Mouse (Mus musculus) megakaryocyte, adult 5-6 weeks (primary cell): ENCODE data around the gene Mbnl2. TPM values are rescaled to one million over a fixed set of nuclear protein-coding genes. Genes with fewer than 3 reads are reported as not detected.

Experiments
- ATAC-seq: 2 replicates; pipeline ENCODE4 v1.8.0; 2016; ENCODE audit warnings: mild to moderate bottlenecking, inconsistent platforms; ENCODE audit not compliant: poor library complexity, severe bottlenecking
- total RNA-seq, 2 experiments: library from RNA; stranded (forward) in 1 of 2; stranded (reverse) in 1 of 2; fragments of 153-499, 151-499 nt in 1 of 2; fragments of 221-1000, 200-1000 nt in 1 of 2; gene quantifications; 2 replicates each; pipeline versions ENCODE4 v1.2.3 to v1.2.4; 2015 to 2017

Mbnl2 gene
- total RNA-seq, 2 experiments from 2014 or later: 94.7 to 132 TPM

GRCm38 (mm10) chr14:120324061-120324791 is 48.8 kb downstream of the Mbnl2 start:
- ATAC-seq: peak; percentile 17

DNA sequence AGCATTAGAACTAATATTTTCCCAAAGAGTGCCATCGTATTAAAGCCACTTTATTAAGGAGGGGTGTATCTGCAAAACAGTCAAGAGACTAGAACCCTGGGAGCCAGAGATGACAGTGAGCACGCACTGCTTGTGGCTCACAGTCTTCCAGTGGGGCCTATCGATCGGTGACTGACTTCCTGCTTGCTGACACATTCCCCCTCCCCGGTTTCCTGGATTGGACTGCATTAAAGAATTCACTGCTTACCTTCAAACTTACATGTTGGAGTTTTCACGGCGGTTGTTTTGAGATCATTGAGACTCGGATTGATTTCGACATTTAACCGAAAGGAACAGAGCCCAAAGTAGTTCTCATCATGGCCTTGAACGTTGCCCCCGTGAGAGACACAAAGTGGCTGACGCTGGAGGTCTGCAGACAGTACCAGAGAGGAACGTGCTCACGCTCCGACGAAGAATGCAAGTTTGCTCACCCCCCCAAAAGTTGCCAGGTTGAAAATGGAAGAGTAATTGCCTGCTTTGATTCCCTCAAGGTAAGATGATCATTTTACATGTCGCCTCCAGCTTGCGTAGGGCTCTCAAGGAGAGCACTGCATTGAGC is 49.5 kb downstream of the Mbnl2 start:
- ATAC-seq: no peak

GRCm38 (mm10) chr14:120325673-120326072 is 50.2 kb downstream of the Mbnl2 start:
- peak; percentile 84 for ATAC-seq

DNA sequence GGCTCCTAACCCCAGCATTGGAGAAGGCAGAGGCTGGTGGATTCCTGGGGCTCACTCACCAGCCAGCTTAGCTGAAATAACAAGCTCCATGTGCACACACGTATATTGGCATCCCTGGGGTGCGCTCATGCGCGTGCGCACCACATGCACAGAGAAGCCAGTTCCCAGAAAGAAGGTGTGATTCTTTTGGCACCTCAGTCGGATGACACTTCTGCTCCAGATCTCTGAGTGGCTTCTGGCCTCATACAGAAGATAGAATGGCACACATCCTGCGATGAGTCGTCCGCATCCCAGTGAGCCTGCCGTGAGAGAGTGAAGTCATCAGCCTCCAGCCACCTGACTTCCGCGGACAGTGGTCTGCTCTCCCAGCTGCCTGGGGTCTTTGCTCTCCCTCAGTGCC is 55.0 kb downstream of the Mbnl2 start:
- ATAC-seq: no peak

DNA sequence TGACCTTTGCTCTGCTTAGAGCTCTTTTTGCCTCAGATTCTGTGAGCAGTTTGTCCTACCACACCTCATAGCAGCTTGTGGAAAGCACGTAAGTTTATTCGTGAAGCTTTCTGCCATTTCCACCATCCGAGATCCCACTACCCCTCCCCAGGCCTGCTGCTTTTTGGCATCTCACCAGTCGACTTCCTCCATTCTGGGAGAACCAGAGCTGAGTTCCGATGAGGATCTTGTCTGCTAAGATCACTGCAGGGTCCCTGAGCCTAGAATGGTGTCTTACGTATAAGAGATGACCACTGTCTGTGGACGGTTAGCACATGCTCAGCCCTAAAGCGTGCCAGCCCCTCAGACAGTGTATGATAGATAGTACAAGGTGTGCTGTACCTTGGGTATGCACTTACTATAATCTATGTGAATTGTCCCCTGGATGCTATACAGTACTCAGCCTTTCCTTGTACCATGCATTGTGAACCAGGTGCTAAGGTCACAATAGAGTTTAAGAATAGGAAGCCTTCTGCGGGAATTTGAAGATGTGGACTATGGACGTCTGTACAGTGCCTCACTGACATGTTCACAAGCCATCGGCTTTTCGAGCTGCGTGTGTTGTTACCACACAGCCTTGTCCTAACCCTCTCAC is 55.5 kb downstream of the Mbnl2 start:
- ATAC-seq: no peak

DNA sequence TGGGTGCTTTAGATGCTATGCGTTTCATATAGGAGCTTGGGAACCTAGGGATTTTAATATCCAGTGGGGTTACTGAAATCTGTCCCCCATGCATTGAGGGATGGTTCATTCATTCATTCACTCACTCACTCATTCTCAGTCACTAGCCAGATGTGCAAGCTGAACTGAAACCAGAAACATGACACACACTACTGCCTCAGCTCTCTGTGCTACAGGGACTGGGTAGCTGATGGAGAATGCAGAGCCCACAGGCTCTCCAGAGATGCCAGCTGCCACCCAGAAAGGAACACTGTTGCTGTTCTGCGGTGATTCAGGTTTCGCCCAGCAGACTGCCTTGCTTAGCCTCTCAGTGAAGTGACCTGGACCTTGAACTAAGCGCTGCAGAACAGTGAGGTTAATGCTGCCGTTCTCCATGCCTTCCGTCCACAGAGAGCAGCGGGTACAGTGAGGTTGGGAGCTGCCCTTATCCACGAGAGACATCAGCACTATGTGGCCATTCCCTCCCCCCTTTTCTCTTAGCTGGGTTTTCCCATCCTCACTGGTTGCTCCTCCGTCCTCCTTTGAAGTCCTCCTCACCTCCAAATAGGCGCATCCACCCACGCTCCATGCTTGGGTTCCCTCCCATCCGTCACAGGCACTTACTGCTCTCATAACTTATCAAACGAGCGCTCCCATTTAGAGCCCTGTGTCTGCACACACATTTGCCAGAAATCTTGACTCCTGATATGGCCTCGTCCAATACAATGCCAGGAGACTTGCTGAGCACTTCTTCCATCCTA is 58.2 kb downstream of the Mbnl2 start:
- no peak for ATAC-seq

DNA sequence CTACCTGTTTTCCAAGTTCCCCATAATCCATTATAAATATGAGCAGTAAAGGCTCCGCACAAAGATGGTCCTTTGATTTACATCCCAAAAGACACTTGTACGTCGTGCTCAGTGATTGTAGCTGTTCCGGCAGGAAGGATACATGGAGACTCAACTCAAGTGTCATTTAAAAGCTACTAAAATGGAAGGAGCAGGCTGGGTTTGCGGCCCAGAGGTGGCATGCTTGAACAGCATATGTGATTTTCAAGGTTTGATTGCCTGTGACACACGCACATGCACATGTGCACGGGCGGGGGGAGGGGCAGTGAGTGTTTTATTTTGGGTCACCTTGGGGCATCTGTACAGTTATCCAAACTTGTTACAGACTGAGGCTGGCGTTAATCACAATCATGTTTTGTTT is 59.9 kb downstream of the Mbnl2 start:
- ATAC-seq: no peak

DNA sequence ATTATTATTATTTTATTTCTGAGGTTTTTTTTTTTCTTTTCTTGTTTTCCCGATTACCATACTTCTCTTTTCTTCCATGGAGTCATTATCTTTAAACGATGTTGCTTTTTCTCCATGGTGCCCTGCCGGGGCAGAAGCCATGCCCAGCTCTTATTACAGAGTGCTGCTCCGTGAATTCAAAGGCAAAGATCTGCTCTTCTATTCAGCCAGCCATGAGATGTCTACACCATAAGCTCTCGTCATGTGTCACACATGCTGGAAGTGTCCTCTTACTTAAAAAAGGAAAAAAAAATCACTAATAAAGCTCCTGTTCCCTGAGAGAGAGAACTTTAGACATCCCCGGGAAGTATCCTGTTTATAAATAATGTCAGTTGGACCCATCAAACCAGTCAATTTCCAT is 60.4 kb downstream of the Mbnl2 start:
- ATAC-seq: no peak

DNA sequence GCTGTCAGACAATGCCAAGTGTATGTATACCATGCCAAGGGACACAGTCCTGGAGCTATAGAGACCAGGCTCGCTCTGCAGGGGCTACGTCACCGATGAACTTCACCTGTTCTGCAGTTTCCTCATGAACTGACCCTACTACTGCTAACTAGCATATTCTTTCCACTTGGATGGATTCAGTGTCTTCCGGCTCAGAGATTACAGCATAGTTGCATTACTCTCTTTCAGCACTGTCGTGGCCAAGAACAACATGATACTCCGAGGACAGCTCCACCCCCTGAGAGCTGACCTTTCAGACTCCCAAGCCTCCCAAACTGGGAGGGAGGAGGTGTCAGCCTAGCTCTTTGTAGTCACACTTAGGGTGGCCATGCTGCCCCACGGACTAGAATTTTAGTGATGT is 60.9 kb downstream of the Mbnl2 start:
- no peak for ATAC-seq

- ATAC-seq: no peak
Observed at GRCm38 (mm10) chr14:120336841-120337240, 61.4 kb downstream of the Mbnl2 start.

DNA sequence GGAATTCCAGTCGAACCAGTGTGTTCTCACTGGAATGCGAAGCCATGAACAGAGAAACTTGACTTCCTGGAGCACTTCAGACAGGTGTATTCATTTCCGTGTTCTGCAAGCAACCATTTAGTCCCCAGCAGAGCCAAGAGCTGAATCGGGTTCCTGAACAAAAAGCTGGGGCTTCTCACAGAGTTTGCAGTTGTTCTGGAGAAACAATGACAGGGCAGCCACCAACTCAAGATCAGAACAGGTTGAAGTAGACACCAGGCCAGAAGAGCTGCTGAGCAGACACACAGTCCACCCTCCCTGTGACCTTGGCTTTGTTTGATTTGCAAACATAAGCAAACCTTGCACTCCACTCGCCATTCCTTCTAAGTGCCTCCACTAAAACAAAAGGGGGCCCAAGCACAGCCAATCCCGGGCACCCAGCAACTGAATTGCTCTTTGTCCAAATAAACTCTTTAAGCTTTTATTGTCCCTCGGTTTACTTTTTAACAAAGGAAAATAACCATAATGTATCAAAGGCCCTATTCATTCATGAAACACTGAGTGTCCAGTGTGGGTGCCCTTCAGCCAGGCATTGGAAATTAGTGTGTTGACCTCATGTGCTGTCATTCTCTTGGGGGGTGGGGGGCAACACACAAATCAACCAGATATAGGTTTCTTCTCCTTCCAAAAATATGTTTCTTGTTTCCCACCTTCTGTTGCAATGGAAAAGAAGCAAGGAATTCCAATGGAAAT is 62.4 kb downstream of the Mbnl2 start:
- no peak for ATAC-seq

GRCm38 (mm10) chr14:120338706-120339105 is 63.2 kb downstream of the Mbnl2 start:
- ATAC-seq: no peak

DNA sequence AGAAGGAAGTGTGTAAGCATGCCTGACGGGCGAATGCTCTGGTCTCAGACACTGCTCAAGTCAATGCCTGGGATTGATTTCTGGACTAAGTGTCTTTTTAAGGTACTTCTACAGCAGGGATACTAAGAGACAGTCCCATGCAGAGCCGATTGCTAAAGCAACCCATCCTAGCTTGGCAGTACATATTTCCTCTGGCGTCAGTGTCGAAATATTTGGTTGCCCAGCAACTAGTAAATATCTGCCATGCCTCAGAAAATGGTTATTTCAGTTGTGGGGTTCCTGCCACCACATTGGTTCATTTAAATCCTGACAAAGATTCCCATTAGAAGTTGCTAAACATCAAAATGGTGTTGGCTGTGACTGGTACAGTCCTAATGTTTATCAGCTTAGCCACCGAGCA is 66.4 kb downstream of the Mbnl2 start:
- ATAC-seq: peak; percentile 84

- ATAC-seq: no peak
Observed at GRCm38 (mm10) chr14:120342321-120342720, 66.9 kb downstream of the Mbnl2 start.

GRCm38 (mm10) chr14:120344641-120345040 is 69.2 kb downstream of the Mbnl2 start:
- ATAC-seq: no peak

GRCm38 (mm10) chr14:120347410-120348315 is 72.2 kb downstream of the Mbnl2 start:
- peak; percentile 74 for ATAC-seq

DNA sequence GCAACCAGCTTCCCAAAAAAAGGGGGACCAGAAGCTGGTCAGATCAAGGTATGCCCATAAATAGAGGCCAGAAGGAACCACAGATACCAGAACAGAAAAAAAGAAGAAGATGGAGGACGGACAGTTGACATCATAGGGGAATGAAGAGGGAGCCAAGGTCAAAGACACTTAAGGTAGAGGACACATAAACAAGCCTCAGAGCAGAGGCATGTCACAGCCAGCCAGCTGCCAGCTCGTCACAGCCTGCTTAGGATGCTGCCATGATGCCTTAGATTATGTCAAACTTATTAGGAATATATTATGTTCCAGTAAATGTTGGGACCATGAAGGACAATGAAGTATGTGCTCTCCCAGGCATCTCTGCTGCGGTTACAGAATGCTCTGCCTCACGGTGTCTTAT is 73.9 kb downstream of the Mbnl2 start:
- no peak for ATAC-seq

DNA sequence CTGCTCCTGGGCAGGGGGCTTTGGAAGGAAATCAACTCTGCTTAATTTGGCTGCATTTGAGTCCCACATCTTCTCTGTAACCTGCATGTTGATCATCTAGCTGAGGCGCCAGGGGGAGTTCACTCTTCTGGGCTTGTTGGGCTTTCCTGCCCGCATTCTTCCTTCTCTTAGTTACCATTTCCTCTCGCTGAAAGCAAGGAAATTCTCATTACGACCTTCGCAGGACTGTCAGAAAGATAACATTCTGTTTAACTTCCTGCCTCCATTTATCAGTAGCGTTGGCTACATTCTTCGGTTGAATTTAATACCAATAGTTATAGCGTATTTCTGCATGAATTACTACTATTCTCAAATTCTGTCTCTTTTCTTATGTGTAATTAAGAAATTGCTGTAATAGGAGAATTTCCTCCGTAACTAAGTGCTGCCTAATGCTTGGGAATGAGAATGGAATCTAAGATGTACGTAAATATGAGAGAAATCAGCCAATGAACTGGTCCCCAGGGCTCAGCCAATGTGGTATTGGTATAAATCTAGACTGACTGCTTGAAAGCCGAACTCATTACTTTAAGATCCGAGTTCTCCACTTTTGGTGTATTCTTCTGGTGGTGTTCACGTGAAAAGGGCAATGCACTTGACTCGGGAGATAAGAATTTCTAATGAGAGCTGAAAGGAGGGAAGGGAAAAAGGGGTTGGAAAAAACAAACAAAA is 76.8 kb downstream of the Mbnl2 start:
- peak; percentile 4; the same call in 1 of the 2 replicates for ATAC-seq

GRCm38 (mm10) chr14:120353211-120353610 is 77.7 kb downstream of the Mbnl2 start:
- no peak for ATAC-seq
